Mouse (Mus musculus) hindbrain, embryonic 16.5 days (tissue): ENCODE data around the gene Nts. TPM values are rescaled to one million over a fixed set of nuclear protein-coding genes. Genes with fewer than 3 reads are reported as not detected.

ENCODE experiments used
- ATAC-seq: fragments of 200-750 bp; cut with Nextera tagmentation; 2 replicates; pipeline ENCODE4 v1.8.0; 2017; ENCODE audit warnings: moderate TSS enrichment, moderate library complexity
- H3K27ac ChIP-seq: fragments of 300-500 bp; sonication (generic); 2 replicates; pipeline ENCODE4 v1.5.1; 2014; ENCODE audit warnings: low read depth, mild to moderate bottlenecking, control low read depth, low read length, moderate library complexity
- H3K27me3 ChIP-seq: fragments of 300-500 bp; sonication (generic); replicated peaks from 2 replicates; pipeline ENCODE4 v1.6.1; 2014; ENCODE audit warnings: low read length; ENCODE audit not compliant: control insufficient read depth, insufficient read depth
- H3K36me3 ChIP-seq: fragments of 300-500 bp; sonication (generic); 2 replicates; pipeline ENCODE4 v1.6.1; 2014; ENCODE audit warnings: mild to moderate bottlenecking, low read length, moderate library complexity, mixed read lengths; ENCODE audit not compliant: control insufficient read depth, insufficient read depth
- H3K4me1 ChIP-seq: fragments of 300-500 bp; sonication (generic); 2 replicates; pipeline ENCODE4 v1.6.1; 2014; ENCODE audit warnings: low read depth, low read length; ENCODE audit not compliant: control insufficient read depth, insufficient read depth
- H3K4me2 ChIP-seq: fragments of 300-500 bp; sonication (generic); 2 replicates; pipeline ENCODE4 v1.6.1; 2014; ENCODE audit warnings: mild to moderate bottlenecking, low read length, control low read depth, moderate library complexity
- H3K4me3 ChIP-seq: fragments of 300-500 bp; sonication (generic); 2 replicates; pipeline ENCODE4 v1.5.1; 2014; ENCODE audit warnings: mild to moderate bottlenecking, low read length, control low read depth, moderate library complexity
- H3K9ac ChIP-seq: fragments of 300-500 bp; sonication (generic); 2 replicates; pipeline ENCODE4 v1.6.1; 2014; ENCODE audit warnings: low read depth, mild to moderate bottlenecking, control low read depth, low read length, moderate library complexity
- H3K9me3 ChIP-seq: fragments of 300-500 bp; sonication (generic); 2 replicates; pipeline ENCODE4 v1.6.1; 2014; ENCODE audit warnings: mild to moderate bottlenecking, low read length, moderate library complexity; ENCODE audit not compliant: control insufficient read depth
- WGBS: fragments of 180-500 bp; shearing (Covaris S2); extraction: QIAGEN DNeasy Blood & Tissue Kit; methylation state at CpG from one replicate; pipeline ENCODE4 v1.1.7; 2014; 5-methylcytosine and 5-hydroxymethylcytosine counted together
- polyA plus RNA-seq: library from polyadenylated mRNA; unstranded; fragments of >200 nt; fragmentation: Nextera tagmentation; extraction: Ambion mirVana; gene quantifications from 2 replicates; pipeline ENCODE4 v1.2.1, GENCODE M21; 2015

Gene Nts
- polyA plus RNA-seq, result 12.9 and 15.1 TPM in 2 replicates

- Histone ChIP-seq H3K9ac (no peak within 1 kb of the TSS), H3K4me1 (no peaks in the 10 kb centered on the region), H3K36me3 (no peaks in the 10 kb centered on the region), H3K4me2 (no peak within 1 kb of the TSS), H3K27ac (no peak within 1 kb of the TSS), H3K9me3 (no peaks in the 10 kb centered on the region), H3K4me3 (no peak within 1 kb of the TSS), H3K27me3 (no peaks in the 10 kb centered on the region)
- no peak for ATAC-seq
- WGBS, result 44% methylated on average over 3 of the region's 3 CpGs
Measured at GRCm38 (mm10) chr10:102490386-102490785, at the start of gene Nts. Gene Nts, minus strand, starts transcription at chr10:102490486.

GRCm38 (mm10) chr10:102527901-102528300 is 37.6 kb upstream of the Nts start:
- Histone ChIP-seq H3K4me2 (no peak overlapping the region), H3K27ac (no peak overlapping the region), H3K4me3 (no peak overlapping the region), H3K4me1 (no peaks in the 10 kb centered on the region), H3K9me3 (no peaks in the 10 kb centered on the region), H3K9ac (no peak overlapping the region), H3K36me3 (no peaks in the 10 kb centered on the region), H3K27me3 (no peaks in the 10 kb centered on the region)
- 84% methylated on average over 3 of the region's 3 CpGs for WGBS
- no peak for ATAC-seq

- Histone ChIP-seq H3K4me1 (no peaks in the 10 kb centered on the region), H3K9me3 (no peaks in the 10 kb centered on the region), H3K27me3 (no peaks in the 10 kb centered on the region), H3K4me3 (no peak overlapping the region), H3K27ac (no peak overlapping the region), H3K4me2 (no peak overlapping the region), H3K9ac (no peak overlapping the region), H3K36me3 (no peaks in the 10 kb centered on the region)
- ATAC-seq, result no peak
- 27% methylated on average over 1 of the region's 1 CpGs for WGBS
Measured at GRCm38 (mm10) chr10:102514159-102514558, 23.9 kb upstream of the Nts start.

- peak; percentile 63 for ATAC-seq
- H3K27ac ChIP-seq, result no peak within 1 kb of the TSS
- no peaks in the 10 kb centered on the region for H3K4me1 ChIP-seq
- H3K27me3 ChIP-seq, result no peaks in the 10 kb centered on the region
- no peak within 1 kb of the TSS for H3K9ac ChIP-seq
- no peaks in the 10 kb centered on the region for H3K36me3 ChIP-seq
- H3K9me3 ChIP-seq, result no peaks in the 10 kb centered on the region
- WGBS, result 16% methylated on average over 5 of the region's 5 CpGs
- H3K4me3 ChIP-seq, result no peak within 1 kb of the TSS
- H3K4me2 ChIP-seq, result no peak within 1 kb of the TSS
Measured at GRCm38 (mm10) chr10:102511807-102512461, 21.6 kb upstream of the Nts start, which contains the start of gene Rassf9. Gene Rassf9, plus strand, starts transcription at chr10:102512222.

GRCm38 (mm10) chr10:102511461-102511806 is 21.1 kb upstream of the Nts start:
- no peak for ATAC-seq
- Histone ChIP-seq H3K4me3 (no peak overlapping the region), H3K9me3 (no peaks in the 10 kb centered on the region), H3K27ac (no peak overlapping the region), H3K9ac (no peak overlapping the region), H3K4me2 (no peak overlapping the region), H3K27me3 (no peaks in the 10 kb centered on the region), H3K36me3 (no peaks in the 10 kb centered on the region), H3K4me1 (no peaks in the 10 kb centered on the region)
- WGBS, result 39% methylated on average over 3 of the region's 3 CpGs

- ATAC-seq, result no peak
- H3K27ac ChIP-seq, result no peak overlapping the region
- no peak overlapping the region for H3K4me2 ChIP-seq
- H3K9me3 ChIP-seq, result no peaks in the 10 kb centered on the region
- H3K4me3 ChIP-seq, result no peak overlapping the region
- no peak overlapping the region for H3K9ac ChIP-seq
- H3K36me3 ChIP-seq, result no peaks in the 10 kb centered on the region
- H3K27me3 ChIP-seq, result no peaks in the 10 kb centered on the region
- H3K4me1 ChIP-seq, result no peaks in the 10 kb centered on the region
- 56% methylated on average over 4 of the region's 4 CpGs for WGBS
Measured at GRCm38 (mm10) chr10:102507386-102507785, 17.1 kb upstream of the Nts start.

GRCm38 (mm10) chr10:102498754-102499153 is 8.5 kb upstream of the Nts start:
- Histone ChIP-seq H3K9ac (no peak overlapping the region), H3K4me3 (no peak overlapping the region), H3K27me3 (no peaks in the 10 kb centered on the region), H3K27ac (no peak overlapping the region), H3K4me2 (no peak overlapping the region), H3K36me3 (no peaks in the 10 kb centered on the region), H3K4me1 (no peaks in the 10 kb centered on the region), H3K9me3 (no peaks in the 10 kb centered on the region)
- no peak for ATAC-seq
- 32% methylated on average over 4 of the region's 4 CpGs for WGBS

- peak; percentile 52; the same call in 1 of the 2 replicates for ATAC-seq
- no peaks in the 10 kb centered on the region for H3K4me1 ChIP-seq
- no peak overlapping the region for H3K4me2 ChIP-seq
- H3K27me3 ChIP-seq, result no peaks in the 10 kb centered on the region
- no peak overlapping the region for H3K4me3 ChIP-seq
- H3K36me3 ChIP-seq, result no peaks in the 10 kb centered on the region
- no peak overlapping the region for H3K9ac ChIP-seq
- 12% methylated on average over 3 of the region's 3 CpGs for WGBS
- no peak overlapping the region for H3K27ac ChIP-seq
- H3K9me3 ChIP-seq, result no peaks in the 10 kb centered on the region
Measured at GRCm38 (mm10) chr10:102491792-102492191, 1.5 kb upstream of the Nts start.

GRCm38 (mm10) chr10:102469412-102469811 is 20.9 kb downstream of the Nts start:
- WGBS, result 87% methylated on average over 2 of the region's 2 CpGs
- Histone ChIP-seq H3K27me3 (no peaks in the 10 kb centered on the region), H3K4me2 (no peak overlapping the region), H3K9ac (no peak overlapping the region), H3K27ac (no peak overlapping the region), H3K9me3 (no peaks in the 10 kb centered on the region), H3K4me1 (no peaks in the 10 kb centered on the region), H3K36me3 (no peaks in the 10 kb centered on the region), H3K4me3 (no peak overlapping the region)
- no peak for ATAC-seq
